Mouse (Mus musculus): ENCODE data around the gene Hsf2bp.
"Not testable (repeated sequence)": the region's sequence is repeated elsewhere in the genome, so short reads cannot be mapped to it uniquely, and the experiment has no call there.

Gene Hsf2bp

DNA sequence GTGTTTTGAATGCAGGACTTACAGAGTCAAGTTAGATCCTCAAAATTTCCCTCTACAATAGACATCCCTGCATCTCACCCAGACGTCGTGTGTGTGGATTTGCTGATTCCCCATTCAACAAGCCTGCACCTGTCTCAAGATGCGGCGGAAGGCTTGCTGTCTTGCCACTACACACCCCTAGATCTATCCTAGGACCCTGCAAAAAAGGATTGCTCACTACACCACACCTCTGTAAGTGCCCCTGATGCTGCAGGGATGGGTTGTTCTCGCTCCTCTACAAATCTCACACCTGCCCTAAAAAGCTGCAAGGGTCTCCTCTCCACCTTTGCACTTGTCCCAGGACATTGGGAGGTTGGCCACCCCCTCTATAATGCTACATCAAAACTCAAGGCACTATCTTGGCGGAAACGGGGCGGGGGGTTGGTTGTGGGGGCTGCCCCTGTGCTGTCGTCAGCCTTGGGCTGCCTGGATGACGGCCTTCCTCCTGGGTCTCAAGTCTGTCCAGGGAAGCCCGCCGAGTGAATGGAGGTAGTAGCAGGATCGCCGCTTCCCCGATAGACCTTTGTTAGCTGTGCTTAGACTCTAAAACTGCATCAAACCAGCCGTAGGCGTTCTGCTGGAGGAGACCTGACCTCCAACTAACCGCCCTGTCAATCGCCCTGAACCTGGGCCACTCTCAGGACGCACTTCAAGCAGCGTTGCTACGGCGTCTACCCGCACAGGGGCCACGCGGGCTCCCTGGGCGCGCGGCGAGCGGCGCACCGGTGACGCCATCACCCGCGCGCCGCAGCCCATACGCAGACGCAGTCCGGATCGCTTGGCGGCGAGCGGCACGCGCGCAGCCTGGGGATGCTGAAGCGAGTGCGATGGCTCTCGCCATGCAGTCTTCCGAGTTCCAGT lies at the start of gene Hsf2bp, which contains the start of gene Rrp1b:
Gene Hsf2bp, minus strand, starts transcription at position 741 of the 900 bp plus-strand sequence.
Gene Rrp1b, plus strand, starts transcription at position 492 of the 900 bp plus-strand sequence.
- DNase-seq (ENCODE audit: low spot score): peak; percentile 47

DNA sequence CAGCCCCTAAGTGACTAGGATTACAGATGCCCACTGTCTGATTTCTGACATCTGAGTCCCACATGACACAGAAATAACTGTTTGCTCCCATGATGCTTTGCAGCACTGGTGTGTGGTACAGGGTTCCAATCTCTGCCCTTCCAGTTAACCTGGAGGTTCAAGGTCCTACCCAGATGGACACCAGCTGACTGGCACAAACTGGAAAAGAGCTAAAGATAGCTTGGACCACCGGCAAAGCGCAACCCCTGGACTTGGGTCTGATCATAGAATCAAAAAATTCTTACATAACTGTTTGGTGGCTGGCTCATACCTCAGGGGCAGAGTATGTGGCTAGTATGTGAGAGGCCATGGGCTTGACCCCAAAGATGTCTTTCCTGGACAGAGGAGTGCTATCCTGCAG lies 47.2 kb upstream of the Hsf2bp start:
- no peak for DNase-seq (ENCODE audit: low spot score)

GRCm38 (mm10) chr17:32075164-32075563 lies 39.0 kb upstream of the Hsf2bp start:
- DNase-seq (ENCODE audit: low spot score): no peak

DNA sequence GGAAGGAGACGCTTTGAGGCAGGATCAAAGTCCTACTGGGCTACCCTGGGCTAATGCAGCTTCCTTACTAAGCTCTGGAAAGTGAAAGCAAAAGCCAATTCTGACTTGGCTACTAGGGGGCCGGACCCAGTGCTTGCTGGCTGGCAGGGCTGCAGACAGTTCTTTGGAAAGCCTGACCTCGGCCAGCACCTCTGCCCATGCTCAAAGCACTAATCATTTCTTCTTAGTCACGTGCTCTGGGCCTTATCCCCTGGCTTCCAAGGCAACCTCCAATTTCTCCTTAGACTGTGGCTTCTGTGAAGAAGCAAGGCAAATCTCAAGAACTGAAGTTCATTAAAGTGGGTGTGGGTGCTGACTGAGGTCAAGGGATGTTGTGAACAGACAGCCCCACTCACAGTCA lies 38.5 kb upstream of the Hsf2bp start:
- DNase-seq (ENCODE audit: low spot score): peak; percentile 48

DNA sequence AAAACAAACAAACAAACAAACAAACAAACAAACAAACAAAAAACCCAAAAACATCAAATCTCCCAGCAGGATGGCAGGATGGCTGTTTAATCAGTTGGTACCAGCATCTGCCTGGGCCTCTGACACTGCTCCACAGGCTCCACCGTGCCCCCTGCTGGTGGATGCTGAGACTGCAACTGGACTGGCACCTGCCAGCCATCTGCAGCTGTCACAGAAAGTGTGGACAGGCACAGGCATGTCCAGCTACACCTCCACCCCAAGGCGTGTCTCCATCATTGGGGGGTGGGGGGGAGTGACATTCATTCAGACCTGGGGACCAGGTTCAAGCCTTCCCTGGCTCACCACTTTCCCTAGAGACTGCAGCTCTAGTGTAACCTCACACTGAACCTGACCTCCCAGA lies 37.2 kb upstream of the Hsf2bp start:
- peak; percentile 33 for DNase-seq (ENCODE audit: low spot score)

DNA sequence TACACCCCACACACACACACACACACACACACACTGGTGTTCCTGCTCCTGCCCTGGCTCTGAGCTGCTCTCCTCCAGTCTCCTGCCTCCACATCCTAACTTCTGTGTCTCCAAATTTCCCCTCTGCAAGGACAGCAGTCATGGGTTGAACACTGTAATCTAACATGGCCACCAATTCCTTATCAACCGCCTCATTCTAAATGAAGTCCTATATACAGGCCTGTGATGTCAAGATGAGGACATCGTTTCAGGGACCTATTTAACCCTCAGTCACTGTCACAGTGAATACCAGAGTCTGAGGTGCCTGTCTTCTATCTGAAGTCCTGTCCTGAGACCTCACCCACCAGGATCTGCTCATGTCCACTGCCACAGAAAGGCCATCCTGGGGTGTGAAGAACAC lies 32.7 kb upstream of the Hsf2bp start:
- DNase-seq (ENCODE audit: low spot score): no peak

GRCm38 (mm10) chr17:32068381-32068780 lies 32.2 kb upstream of the Hsf2bp start:
- no peak for DNase-seq (ENCODE audit: low spot score)

DNA sequence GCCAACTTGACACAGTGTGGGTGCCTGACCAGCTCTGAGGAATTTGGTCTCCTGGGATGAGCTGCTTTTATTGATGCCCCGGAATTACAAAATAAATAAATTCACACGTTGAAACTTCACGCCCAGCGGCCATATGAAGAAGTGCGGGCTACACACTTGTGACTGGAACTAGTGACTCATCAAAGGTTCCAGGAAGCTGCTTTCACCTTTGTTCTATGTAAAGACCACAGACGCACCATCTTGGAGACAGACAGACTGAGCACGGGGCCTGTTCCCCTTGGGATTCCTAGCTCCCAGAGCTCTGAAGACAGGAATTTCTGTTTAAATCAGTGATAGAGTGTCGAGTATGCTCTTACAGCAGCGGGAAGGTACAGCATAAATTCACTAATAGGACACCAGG lies 31.4 kb upstream of the Hsf2bp start:
- no peak for DNase-seq (ENCODE audit: low spot score)

GRCm38 (mm10) chr17:32064762-32065161 lies 28.6 kb upstream of the Hsf2bp start:
- not testable (repeated sequence) for DNase-seq (ENCODE audit: low spot score)

DNA sequence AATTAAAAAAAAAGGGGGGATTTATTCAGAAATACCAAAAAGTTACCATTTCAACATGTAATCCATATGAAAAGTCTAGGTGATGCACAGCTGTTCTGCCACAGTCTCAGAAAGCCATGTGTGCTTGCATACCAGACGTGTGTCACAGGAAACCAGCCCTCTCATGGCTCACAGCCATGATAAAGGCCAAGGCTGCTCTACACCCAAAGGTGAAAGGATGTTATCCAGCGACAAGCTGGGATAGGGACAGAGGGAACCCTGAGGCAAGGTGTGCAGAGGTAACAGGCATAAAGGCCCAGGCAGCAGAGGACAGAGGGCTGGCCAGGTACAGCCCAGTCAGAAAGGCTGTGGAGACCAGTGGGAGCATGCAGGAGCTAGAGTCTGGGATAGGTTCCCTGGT lies 27.5 kb upstream of the Hsf2bp start:
- DNase-seq (ENCODE audit: low spot score): no peak

GRCm38 (mm10) chr17:32061219-32061618 lies 25.1 kb upstream of the Hsf2bp start:
- DNase-seq (ENCODE audit: low spot score): no peak

DNA sequence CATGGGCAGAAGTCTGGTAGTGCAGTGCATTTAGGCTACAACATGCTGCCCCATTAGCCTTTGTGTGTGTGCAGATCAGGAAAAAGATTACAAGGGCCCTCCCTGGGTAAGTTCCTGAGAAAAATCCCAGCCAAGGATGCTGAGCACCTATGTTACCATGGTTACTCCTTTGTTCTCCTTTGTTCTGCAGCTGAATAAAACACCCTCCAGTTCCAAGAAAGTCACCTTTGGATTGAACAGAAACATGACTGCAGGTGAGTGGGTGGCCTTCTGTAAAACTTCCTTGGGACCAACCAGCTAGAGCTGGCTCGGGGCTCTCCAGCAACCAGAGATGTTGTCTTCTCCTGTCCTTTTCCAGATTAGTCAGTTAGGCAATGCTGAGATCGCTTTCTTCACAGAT lies 22.9 kb upstream of the Hsf2bp start:
- no peak for DNase-seq (ENCODE audit: low spot score)

GRCm38 (mm10) chr17:32057843-32058242 lies 21.7 kb upstream of the Hsf2bp start:
- no peak for DNase-seq (ENCODE audit: low spot score)

- no peak for DNase-seq (ENCODE audit: low spot score)
Observed at GRCm38 (mm10) chr17:32053677-32054076, 17.5 kb upstream of the Hsf2bp start.

- no peak for DNase-seq (ENCODE audit: low spot score)
Observed at GRCm38 (mm10) chr17:32052237-32053080, 16.3 kb upstream of the Hsf2bp start.

- DNase-seq (ENCODE audit: low spot score): no peak
Observed at GRCm38 (mm10) chr17:32050609-32051008, 14.5 kb upstream of the Hsf2bp start.

GRCm38 (mm10) chr17:32049914-32050313 lies 13.8 kb upstream of the Hsf2bp start:
- no peak for DNase-seq (ENCODE audit: low spot score)

- no peak for DNase-seq (ENCODE audit: low spot score)
Observed at GRCm38 (mm10) chr17:32048351-32048750, 12.2 kb upstream of the Hsf2bp start.

DNA sequence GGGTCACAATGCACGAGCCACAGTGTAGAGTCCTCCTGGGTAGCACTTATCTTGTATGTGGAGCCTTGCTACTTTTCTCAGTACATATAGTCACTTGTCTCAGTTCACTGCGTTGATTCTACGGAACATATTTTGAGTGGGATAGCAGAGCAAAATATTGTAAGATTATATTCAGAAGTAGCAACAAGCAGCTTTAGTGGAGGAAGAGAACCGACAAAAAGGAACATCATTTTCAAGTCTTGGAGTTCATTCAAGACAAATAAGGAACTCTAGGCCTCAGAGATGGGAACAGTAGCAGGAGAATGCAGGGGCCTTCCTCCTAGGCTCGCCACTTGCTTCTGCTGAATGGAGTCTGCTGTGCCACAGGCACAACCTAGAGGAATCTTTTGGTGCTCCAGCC lies 10.4 kb upstream of the Hsf2bp start:
- no peak for DNase-seq (ENCODE audit: low spot score)

DNA sequence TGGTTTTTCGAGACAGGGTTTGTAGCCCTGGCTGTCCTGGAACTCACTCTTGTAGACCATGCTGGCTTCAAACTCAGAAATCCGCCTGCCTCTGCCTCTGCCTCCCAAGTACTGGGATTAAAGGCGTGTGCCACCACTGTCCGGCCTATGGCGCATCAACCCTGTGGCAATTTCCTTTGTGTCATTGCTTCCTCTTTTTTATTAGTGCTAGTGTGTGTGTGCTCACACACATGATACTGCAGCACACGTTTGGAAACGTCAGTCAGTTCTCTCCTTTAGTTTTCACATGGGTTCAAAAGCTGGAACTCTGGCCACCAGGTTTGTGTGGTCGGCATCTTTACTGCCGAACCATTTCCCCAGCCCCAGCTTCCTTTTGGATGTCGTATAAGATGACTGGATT lies 4.1 kb upstream of the Hsf2bp start:
- DNase-seq (ENCODE audit: low spot score): no peak

- DNase-seq (ENCODE audit: low spot score): no peak
Observed at GRCm38 (mm10) chr17:32036509-32037438, 625 bp upstream of the Hsf2bp start.

- DNase-seq (ENCODE audit: low spot score): no peak
Observed at GRCm38 (mm10) chr17:32034322-32034721, 1.8 kb downstream of the Hsf2bp start.
